Mouse (Mus musculus) ES-E14 (cell line): ENCODE data around the gene Tmem266.
A peak's percentile ranks its signal among the peaks of the same experiment; 100 is the strongest.

ENCODE experiments used
- CHD2 ChIP-seq: IDR thresholded peaks from 2 replicates; pipeline ENCODE4 v1.6.1; 2014; ENCODE audit warnings: mild to moderate bottlenecking, low read depth, low read length, inconsistent platforms
- HCFC1 ChIP-seq: IDR thresholded peaks from 2 replicates; pipeline ENCODE4 v1.6.1; 2012; ENCODE audit warnings: low read length, inconsistent platforms, borderline replicate concordance; ENCODE audit not compliant: insufficient read depth
- MAFK ChIP-seq: IDR thresholded peaks from 2 replicates; pipeline ENCODE4 v1.6.1; 2014; ENCODE audit warnings: mild to moderate bottlenecking, low read depth, low read length, inconsistent platforms; ENCODE audit not compliant: insufficient read depth
- ZC3H11A ChIP-seq: IDR thresholded peaks from 2 replicates; pipeline ENCODE4 v1.6.1; 2012; ENCODE audit warnings: low read depth, mild to moderate bottlenecking, inconsistent platforms, low read length, borderline replicate concordance
- ZNF384 ChIP-seq: IDR thresholded peaks from 2 replicates; pipeline ENCODE4 v1.6.1; 2012; ENCODE audit warnings: low read depth, low read length, inconsistent platforms

GRCm38 (mm10) chr9:55430133-55430532 lies 103.4 kb downstream of the Tmem266 start:
- TF ChIP-seq ZNF384 = no peak
- no peak for TF ChIP-seq CHD2
- no peak for TF ChIP-seq HCFC1
- 0 out of 2 replicates have a peak, but pooled peaks have one; percentile 8 for TF ChIP-seq ZC3H11A
- TF ChIP-seq MAFK = no peak
